Mouse (Mus musculus) ES-E14 (cell line): ENCODE data around the gene Wdr34.

Experiments used
- HCFC1 ChIP-seq: IDR thresholded peaks from 2 replicates; pipeline ENCODE4 v1.6.1; 2012; ENCODE audit warnings: low read length, inconsistent platforms, borderline replicate concordance; ENCODE audit not compliant: insufficient read depth
- MAFK ChIP-seq: IDR thresholded peaks from 2 replicates; pipeline ENCODE4 v1.6.1; 2014; ENCODE audit warnings: mild to moderate bottlenecking, low read depth, low read length, inconsistent platforms; ENCODE audit not compliant: insufficient read depth
- ZC3H11A ChIP-seq: IDR thresholded peaks from 2 replicates; pipeline ENCODE4 v1.6.1; 2012; ENCODE audit warnings: low read depth, mild to moderate bottlenecking, inconsistent platforms, low read length, borderline replicate concordance

GRCm38 (mm10) chr2:30049831-30050230 lies 1.1 kb upstream of the Wdr34 start:
- TF ChIP-seq ZC3H11A (no peak), HCFC1 (no peak), MAFK (no peak)
